ENCODE assay signal across 8 mouse cellular contexts in the genomic region with DNA sequence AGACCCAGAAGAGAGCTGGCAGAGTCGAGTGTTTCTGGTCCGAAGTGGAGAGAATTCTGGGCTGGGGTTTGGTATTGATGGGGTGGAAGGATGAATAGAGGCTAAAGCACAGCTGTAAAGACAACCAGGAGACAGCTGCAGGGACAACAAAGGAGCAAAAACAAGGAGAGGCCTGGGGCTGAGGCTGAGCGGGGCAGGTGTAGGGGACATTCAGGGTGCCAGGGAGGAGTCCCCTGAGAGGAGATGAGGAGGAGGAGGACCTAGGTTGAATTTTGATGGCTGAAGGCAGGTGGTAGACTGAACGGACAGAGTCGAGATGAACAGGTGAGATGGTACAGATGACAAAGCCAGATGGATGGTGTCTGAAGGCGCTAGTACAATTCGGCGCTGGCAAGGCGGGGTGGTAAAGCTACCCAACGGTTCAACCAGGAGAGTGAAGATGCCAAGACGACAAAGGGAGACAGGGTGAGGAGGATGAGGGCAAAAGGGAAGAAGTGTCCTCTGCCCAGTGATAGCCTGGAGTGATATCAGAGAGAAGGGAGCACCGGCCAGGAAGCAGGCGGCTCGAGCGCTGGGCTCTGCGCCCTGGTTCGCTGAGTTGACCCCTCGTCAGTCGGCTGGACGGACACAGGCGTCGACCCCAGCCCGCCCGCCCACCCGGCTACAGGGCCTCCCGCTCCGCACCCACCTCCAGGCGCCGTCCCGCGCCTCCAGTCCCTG. TPM values are rescaled to one million over a fixed set of nuclear protein-coding genes. Genes with fewer than 3 reads are reported as not detected.
DNase-seq lines count a peak whose midpoint lies in the region; ATAC-seq and TF ChIP-seq lines count a peak whose summit lies in the region.

No protein-coding gene starts in this region.

- no peaks in the 10 kb centered on the region for H3K27me3 ChIP-seq in cerebellum, adult 2 months (ENCODE audit: control insufficient read depth, insufficient read depth, low read length)
- no peaks in the 10 kb centered on the region for H3K27me3 ChIP-seq in testis, adult 2 months (ENCODE audit: control insufficient read depth, insufficient read depth, low read length)
- H3K27me3 ChIP-seq in limb, embryonic 14.5 days (ENCODE audit: control insufficient read depth, insufficient read depth, low read length) = no peaks in the 10 kb centered on the region
- H3K27me3 ChIP-seq in stomach, embryonic 16.5 days (ENCODE audit: control insufficient read depth, insufficient read depth, low read length) = no peaks in the 10 kb centered on the region

- H3K9me3 ChIP-seq in limb, embryonic 14.5 days (ENCODE audit: control insufficient read depth, low read length) = no peaks in the 10 kb centered on the region
- H3K9me3 ChIP-seq in stomach, embryonic 16.5 days (replicated peaks; ENCODE audit: control insufficient read depth, low read length) = no peaks in the 10 kb centered on the region

- 4% methylated on average over 31 of the region's 31 CpGs for WGBS in cerebellum, adult 2 months
- 8% methylated on average over 27 of the region's 31 CpGs for WGBS in limb, embryonic 14.5 days
- 6% methylated on average over 31 of the region's 31 CpGs for WGBS in stomach, embryonic 16.5 days

- H3K27ac ChIP-seq in cerebellum, adult 2 months (ENCODE audit: insufficient read depth, low read length) = 0 out of 2 replicates have a peak overlapping the region, but pooled peaks have one; percentile 6
- peak overlapping the region; percentile 84 for H3K27ac ChIP-seq in testis, adult 2 months (ENCODE audit: control insufficient read depth, insufficient read depth, low read depth, low read length)
- H3K27ac ChIP-seq in limb, embryonic 14.5 days (replicated peaks; ENCODE audit: low read depth, low read length) = no peak overlapping the region; the same call in 1 of the 2 replicates
- no peak overlapping the region for H3K27ac ChIP-seq in stomach, embryonic 16.5 days (ENCODE audit: low read length)

- H3K36me3 ChIP-seq in testis, adult 2 months (ENCODE audit: control insufficient read depth, insufficient read depth, low read length) = peaks cover 1% of the 10 kb centered on the region; the same call in 1 of the 2 replicates
- peaks cover 18% of the 10 kb centered on the region for H3K36me3 ChIP-seq in limb, embryonic 14.5 days (ENCODE audit: control insufficient read depth, insufficient read depth, low read length)
- H3K36me3 ChIP-seq in stomach, embryonic 16.5 days (ENCODE audit: control insufficient read depth, insufficient read depth, low read length) = peaks cover 9% of the 10 kb centered on the region

- peak in 1 of 2 experiments; percentile 38 for DNase-seq in cerebellum, adult 2 months
- no peak for DNase-seq in cerebellum, postnatal 10 days
- DNase-seq in testis, postnatal 14 days (ENCODE audit: low spot score) = no peak
- DNase-seq in limb, embryonic 14.5 days (ENCODE audit: low spot score) = no peak
- no peak for DNase-seq in ovary, postnatal 36 days (ENCODE audit: low spot score)
- no peak for DNase-seq in cerebellum, adult 18-20 months

- ATAC-seq in limb, embryonic 14.5 days (ENCODE audit: low FRiP score, low read depth) = peak; percentile 39; the same call in 1 of the 2 replicates
- ATAC-seq in stomach, embryonic 16.5 days (ENCODE audit: insufficient read depth, low FRiP score) = no peak; the same call in 1 of the 2 replicates

- peak overlapping the region; percentile 83 for H3K4me2 ChIP-seq in limb, embryonic 14.5 days (replicated peaks; ENCODE audit: low read depth, low read length, severe bottlenecking)
- H3K4me2 ChIP-seq in stomach, embryonic 16.5 days (ENCODE audit: low read depth, low read length) = peak overlapping the region; percentile 98

- peak overlapping the region; percentile 72 for H3K9ac ChIP-seq in limb, embryonic 14.5 days (ENCODE audit: low read depth, low read length, severe bottlenecking)
- H3K9ac ChIP-seq in stomach, embryonic 16.5 days (ENCODE audit: low read length) = peak overlapping the region; percentile 89

- no peak for TF ChIP-seq CTCF in cerebellum, adult 2 months (IDR thresholded peaks at IDR 0.05; ENCODE audit: borderline replicate concordance, insufficient read depth, low read depth, low read length)
- TF ChIP-seq CTCF in testis, adult 2 months (IDR thresholded peaks at IDR 0.05; ENCODE audit: control insufficient read depth, insufficient read depth, insufficient replicate concordance, low read depth, low read length) = no peak

- peaks cover 3% of the 10 kb centered on the region; the same call in 1 of the 2 replicates for H3K4me1 ChIP-seq in cerebellum, adult 2 months (ENCODE audit: control insufficient read depth, insufficient read depth, low read length)
- peaks cover 14% of the 10 kb centered on the region for H3K4me1 ChIP-seq in testis, adult 2 months (ENCODE audit: control insufficient read depth, insufficient read depth, low read length)
- peaks cover 7% of the 10 kb centered on the region; the same call in 1 of the 2 replicates for H3K4me1 ChIP-seq in limb, embryonic 14.5 days (ENCODE audit: control insufficient read depth, insufficient read depth, low read length)
- peaks cover 7% of the 10 kb centered on the region; the same call in 1 of the 2 replicates for H3K4me1 ChIP-seq in stomach, embryonic 16.5 days (ENCODE audit: control insufficient read depth, insufficient read depth, low read length)

- peak overlapping the region; percentile 66 for H3K4me3 ChIP-seq in cerebellum, adult 2 months (replicated peaks; ENCODE audit: insufficient read depth, low read depth, low read length)
- H3K4me3 ChIP-seq in testis, adult 2 months (ENCODE audit: control insufficient read depth, low read depth, low read length) = peak overlapping the region; percentile 84
- peak overlapping the region; percentile 58 for H3K4me3 ChIP-seq in limb, embryonic 14.5 days (replicated peaks; ENCODE audit: low read length)
- peak overlapping the region; percentile 60 for H3K4me3 ChIP-seq in stomach, embryonic 16.5 days (replicated peaks; ENCODE audit: low read length)

- TF ChIP-seq POLR2A in cerebellum, adult 2 months (IDR thresholded peaks at IDR 0.05; ENCODE audit: borderline replicate concordance, insufficient read depth, low read length) = no peak
- TF ChIP-seq POLR2A in testis, adult 2 months (IDR thresholded peaks at IDR 0.05; ENCODE audit: control insufficient read depth, low read depth, low read length) = no peak
- TF ChIP-seq POLR2A in limb, embryonic 14.5 days (IDR thresholded peaks at IDR 0.05; ENCODE audit: borderline replicate concordance, extremely low read depth, insufficient read depth, insufficient read length) = no peak

RNA-seq across cellular contexts. Expression of a gene that starts 0.5 kb away (rescaled TPM):
- polyA plus RNA-seq in cerebellum, adult 2 months (2012; rRNA removed) = 5.1 and 5.6 TPM in 2 replicates
- polyA plus RNA-seq in testis, adult 2 months (2012; rRNA removed) = 0.84 and 0.94 TPM in 2 replicates
- polyA plus RNA-seq in limb, embryonic 14.5 days (2012; rRNA removed) = 4.8 TPM in 2 replicates
- 1.7 and 2.0 TPM in 2 replicates for polyA plus RNA-seq in limb, embryonic 14.5 days (2014; fragmentation: Nextera tagmentation; extraction: Ambion mirVana)
- polyA plus RNA-seq in stomach, embryonic 16.5 days (2015; fragmentation: Nextera tagmentation; extraction: Ambion mirVana) = 1.7 and 1.8 TPM in 2 replicates

RNA-seq across cellular contexts. Expression of a gene that starts 15.8 kb away (rescaled TPM):
- polyA plus RNA-seq in cerebellum, adult 2 months (2012; rRNA removed) = 4.3 and 5.0 TPM in 2 replicates
- polyA plus RNA-seq in testis, adult 2 months (2012; rRNA removed) = 20.1 and 26.1 TPM in 2 replicates
- 6.2 and 6.3 TPM in 2 replicates for polyA plus RNA-seq in limb, embryonic 14.5 days (2012; rRNA removed)
- polyA plus RNA-seq in limb, embryonic 14.5 days (2014; fragmentation: Nextera tagmentation; extraction: Ambion mirVana) = 2.5 and 3.0 TPM in 2 replicates
- 5.1 and 5.5 TPM in 2 replicates for polyA plus RNA-seq in stomach, embryonic 16.5 days (2015; fragmentation: Nextera tagmentation; extraction: Ambion mirVana)

RNA-seq across cellular contexts. Expression of a gene that starts 18.4 kb away (rescaled TPM):
- 23.4 and 28.3 TPM in 2 replicates for polyA plus RNA-seq in cerebellum, adult 2 months (2012; rRNA removed)
- 25.3 and 28.1 TPM in 2 replicates for polyA plus RNA-seq in testis, adult 2 months (2012; rRNA removed)
- 22.7 and 30.1 TPM in 2 replicates for polyA plus RNA-seq in limb, embryonic 14.5 days (2012; rRNA removed)
- 22.6 and 22.7 TPM in 2 replicates for polyA plus RNA-seq in limb, embryonic 14.5 days (2014; fragmentation: Nextera tagmentation; extraction: Ambion mirVana)
- polyA plus RNA-seq in stomach, embryonic 16.5 days (2015; fragmentation: Nextera tagmentation; extraction: Ambion mirVana) = 27.4 and 29.5 TPM in 2 replicates

RNA-seq across cellular contexts. Expression of a gene that starts 19.4 kb away (rescaled TPM):
- 136 and 141 TPM in 2 replicates for polyA plus RNA-seq in cerebellum, adult 2 months (2012; rRNA removed)
- polyA plus RNA-seq in testis, adult 2 months (2012; rRNA removed) = 63.6 and 69.2 TPM in 2 replicates
- polyA plus RNA-seq in limb, embryonic 14.5 days (2012; rRNA removed) = 179 and 199 TPM in 2 replicates
- 143 and 147 TPM in 2 replicates for polyA plus RNA-seq in limb, embryonic 14.5 days (2014; fragmentation: Nextera tagmentation; extraction: Ambion mirVana)
- 117 and 127 TPM in 2 replicates for polyA plus RNA-seq in stomach, embryonic 16.5 days (2015; fragmentation: Nextera tagmentation; extraction: Ambion mirVana)

RNA-seq across cellular contexts. Expression of a gene that starts 31.2 kb away (rescaled TPM):
- polyA plus RNA-seq in cerebellum, adult 2 months (2012; rRNA removed) = 23.8 and 25.2 TPM in 2 replicates
- polyA plus RNA-seq in testis, adult 2 months (2012; rRNA removed) = 0.89 and 0.90 TPM in 2 replicates
- 9.7 and 10.0 TPM in 2 replicates for polyA plus RNA-seq in limb, embryonic 14.5 days (2012; rRNA removed)
- polyA plus RNA-seq in limb, embryonic 14.5 days (2014; fragmentation: Nextera tagmentation; extraction: Ambion mirVana) = 6.5 and 8.0 TPM in 2 replicates
- 13.4 and 13.9 TPM in 2 replicates for polyA plus RNA-seq in stomach, embryonic 16.5 days (2015; fragmentation: Nextera tagmentation; extraction: Ambion mirVana)

Comparison
In these comparisons a context has a peak if more than half of its experiments do, and no peak if none do; other contexts are left out.
1. H3K27ac ChIP-seq: peak in cerebellum, adult 2 months (single experiment) and testis, adult 2 months (single experiment); none in limb, embryonic 14.5 days (single experiment) and stomach, embryonic 16.5 days (single experiment).
2. Peak in every context shown above with its lines, with median percentiles within 50 percentile points of each other: H3K4me3 ChIP-seq.